Mouse (Mus musculus): ENCODE results near the gene Itpa. TPM values are rescaled to one million over a fixed set of nuclear protein-coding genes. Genes with fewer than 3 reads are reported as not detected.

The Itpa gene
- polyA plus RNA-seq, 1 experiment from 2014 or later: 86.7 TPM

DNA sequence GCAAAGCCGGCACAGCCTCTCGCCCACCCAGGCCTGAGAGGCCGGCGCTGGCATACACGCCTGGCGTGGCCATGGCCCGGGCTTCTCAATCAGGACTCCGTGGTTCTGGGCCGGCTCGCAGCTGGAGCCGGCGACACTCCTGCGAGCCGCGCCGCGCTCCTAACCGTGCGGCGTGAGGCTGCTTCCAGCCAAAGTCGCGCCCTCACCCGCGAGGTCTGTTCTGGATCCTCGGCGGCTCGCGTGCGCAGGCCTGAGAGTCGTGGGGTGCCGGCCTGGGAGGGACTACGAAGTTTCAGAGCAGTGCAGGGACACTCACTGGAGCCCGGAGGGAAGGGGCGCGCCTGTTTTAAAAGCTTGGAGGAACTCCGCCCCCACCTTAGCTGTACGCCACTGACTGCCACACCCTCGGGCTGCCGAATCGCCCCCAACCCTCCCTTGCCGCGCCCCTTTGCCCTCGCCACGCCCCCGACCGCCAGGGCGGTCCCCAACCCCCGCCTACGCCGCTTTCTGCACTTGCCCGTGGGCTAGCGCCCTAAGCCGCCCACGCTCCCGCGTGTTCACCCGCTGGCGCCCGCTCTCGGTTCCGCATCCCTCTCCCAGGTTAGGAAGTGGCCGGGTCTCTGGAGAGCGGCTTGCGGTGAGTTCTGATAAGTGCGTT lies 29.9 kb downstream of the Itpa start, which contains the start of gene Slc4a11:
Gene Slc4a11, minus strand, starts transcription at position 367 of the 658 bp plus-strand sequence.
- Histone ChIP-seq H3K9ac (ENCODE audit: low read length) (peak within 1 kb of the TSS; percentile 36), H3K27ac (ENCODE audit: low read depth) (no peak within 1 kb of the TSS), H3K27me3 (replicated peaks; ENCODE audit: control insufficient read depth, insufficient read depth, low read length) (peaks cover 46% of the 10 kb centered on the region), H3K4me1 (replicated peaks; ENCODE audit: control insufficient read depth, insufficient read depth, low read length) (0 out of 2 replicates have a peak, but pooled peaks cover 3% of the 10 kb centered on the region), H3K4me2 (ENCODE audit: low read length) (peak within 1 kb of the TSS; percentile 100), H3K36me3 (ENCODE audit: control insufficient read depth, insufficient read depth, low read length) (no peaks in the 10 kb centered on the region), H3K9me3 (ENCODE audit: control insufficient read depth, low read length) (no peaks in the 10 kb centered on the region), H3K4me3 (ENCODE audit: low read depth, low read length) (peak within 1 kb of the TSS; percentile 55)
- ATAC-seq (replicated peaks; ENCODE audit: low FRiP score, low TSS enrichment, low read depth) (peak; percentile 66), DNase-seq (ENCODE audit: low spot score) (peak; percentile 75)
- under 1% methylated on average over 64 of the region's 65 CpGs for WGBS

DNA sequence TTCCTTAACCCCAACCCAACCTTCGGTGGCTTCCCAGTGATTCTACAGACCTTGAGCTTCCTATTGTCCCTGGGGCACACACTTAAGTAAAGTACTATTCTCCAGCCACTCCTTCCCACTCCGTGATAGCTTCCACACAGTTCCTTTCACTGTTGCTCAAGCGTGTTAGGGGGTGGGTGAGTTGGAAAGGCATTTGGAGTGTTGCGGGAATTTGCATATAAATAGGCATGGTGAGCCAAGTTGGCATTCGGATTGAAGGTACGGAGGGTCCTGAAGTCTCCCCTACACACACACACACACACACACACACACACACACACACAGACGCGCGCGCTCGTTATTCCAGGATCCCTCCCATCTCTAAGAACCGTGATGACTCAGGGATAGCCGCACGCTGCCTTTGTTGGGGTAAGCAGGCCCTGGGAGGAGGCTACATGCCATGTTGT lies 30.4 kb downstream of the Itpa start:
- no peak overlapping the region for H3K9ac ChIP-seq (ENCODE audit: low read length)
- no peak for DNase-seq (ENCODE audit: low spot score)
- no peak for ATAC-seq (replicated peaks; ENCODE audit: low FRiP score, low TSS enrichment, low read depth)

DNA sequence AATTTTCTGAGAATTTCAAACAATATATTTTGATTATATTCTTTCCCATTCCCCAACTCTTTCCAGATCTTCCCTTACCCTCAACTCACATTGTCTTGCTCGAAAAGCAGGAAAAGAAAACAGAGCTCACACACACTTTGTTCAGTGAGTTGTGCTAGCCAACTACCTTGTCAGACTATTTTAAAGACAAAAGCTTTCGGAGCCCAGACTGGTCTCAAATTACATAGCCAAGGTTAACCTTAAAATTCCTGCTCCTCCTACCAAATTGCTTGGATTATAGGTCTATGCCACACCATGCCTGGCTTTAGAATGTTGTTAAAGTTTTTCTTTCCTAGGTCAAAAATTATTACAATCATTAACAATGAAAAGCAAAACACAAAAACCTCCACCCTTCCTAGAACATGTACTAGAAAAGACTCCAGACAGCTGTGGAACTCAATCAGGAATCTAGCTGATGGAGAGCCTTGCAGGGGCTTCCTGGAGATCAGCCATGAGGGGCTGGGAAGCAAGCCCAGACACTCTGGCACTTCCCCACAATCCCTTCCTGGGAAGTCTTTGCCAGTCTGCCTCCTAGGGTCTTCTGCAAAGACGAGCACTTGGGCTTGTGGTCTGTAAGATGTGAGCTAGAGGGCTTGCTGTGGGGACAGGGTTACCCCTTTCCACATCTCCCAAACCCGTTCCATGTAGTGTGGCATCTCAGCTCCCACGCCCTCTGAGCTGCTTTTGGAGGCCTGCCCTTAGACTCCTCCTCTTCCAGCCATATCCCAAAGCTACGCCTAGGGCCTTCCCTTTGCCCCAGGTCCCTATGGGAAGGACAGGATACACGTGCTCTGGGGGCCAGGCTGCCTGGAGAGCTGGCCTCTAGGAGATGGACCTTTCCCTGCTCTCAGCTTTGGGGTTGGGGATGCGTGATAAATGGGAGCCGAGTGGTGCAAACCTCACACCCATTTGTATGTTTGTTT lies 36.9 kb downstream of the Itpa start:
- Histone ChIP-seq H3K9me3 (ENCODE audit: control insufficient read depth, low read length) (no peaks in the 10 kb centered on the region), H3K27me3 (replicated peaks; ENCODE audit: control insufficient read depth, insufficient read depth, low read length) (0 out of 2 replicates have a peak, but pooled peaks cover 4% of the 10 kb centered on the region), H3K9ac (ENCODE audit: low read length) (no peak overlapping the region), H3K4me2 (ENCODE audit: low read length) (no peak overlapping the region), H3K36me3 (ENCODE audit: control insufficient read depth, insufficient read depth, low read length) (peaks cover 9% of the 10 kb centered on the region), H3K27ac (ENCODE audit: low read depth) (no peak overlapping the region), H3K4me1 (replicated peaks; ENCODE audit: control insufficient read depth, insufficient read depth, low read length) (no peaks in the 10 kb centered on the region), H3K4me3 (ENCODE audit: low read depth, low read length) (no peak overlapping the region)
- DNase-seq (ENCODE audit: low spot score): no peak
- WGBS: 61% methylated on average over 9 of the region's 9 CpGs
- ATAC-seq (replicated peaks; ENCODE audit: low FRiP score, low TSS enrichment, low read depth): no peak

More for the DNA sequence above, 30.4 kb downstream of the Itpa start:
- Histone ChIP-seq H3K27me3 (replicated peaks; ENCODE audit: control insufficient read depth, insufficient read depth, low read length) (peaks cover 46% of the 10 kb centered on the region), H3K4me3 (ENCODE audit: low read depth, low read length) (peak overlapping the region; percentile 55), H3K9me3 (ENCODE audit: control insufficient read depth, low read length) (no peaks in the 10 kb centered on the region), H3K4me1 (replicated peaks; ENCODE audit: control insufficient read depth, insufficient read depth, low read length) (0 out of 2 replicates have a peak, but pooled peaks cover 3% of the 10 kb centered on the region), H3K27ac (ENCODE audit: low read depth) (no peak overlapping the region), H3K36me3 (ENCODE audit: control insufficient read depth, insufficient read depth, low read length) (no peaks in the 10 kb centered on the region), H3K4me2 (ENCODE audit: low read length) (peak overlapping the region; percentile 100)
- WGBS: 6% methylated on average over 14 of the region's 14 CpGs

DNA sequence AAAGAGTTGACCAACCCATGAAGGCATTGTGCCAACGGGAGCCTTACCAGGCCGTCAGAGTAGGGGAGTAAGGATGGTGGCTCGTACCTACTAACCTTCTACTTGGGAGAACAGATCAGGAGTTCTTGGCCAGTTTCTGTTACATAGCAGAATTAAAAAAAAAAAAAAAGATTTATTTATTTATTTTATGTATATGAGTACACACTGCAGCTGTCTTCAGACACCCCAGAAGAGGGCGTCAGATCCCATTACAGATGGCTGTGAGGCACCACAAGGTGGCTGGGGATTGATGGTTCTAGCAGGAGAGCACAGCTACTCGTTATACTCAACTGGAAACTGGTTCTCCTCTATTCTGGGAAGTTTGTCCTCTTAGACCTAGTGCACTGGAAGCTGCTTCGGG lies 37.8 kb downstream of the Itpa start:
- DNase-seq (ENCODE audit: low spot score): no peak

DNA sequence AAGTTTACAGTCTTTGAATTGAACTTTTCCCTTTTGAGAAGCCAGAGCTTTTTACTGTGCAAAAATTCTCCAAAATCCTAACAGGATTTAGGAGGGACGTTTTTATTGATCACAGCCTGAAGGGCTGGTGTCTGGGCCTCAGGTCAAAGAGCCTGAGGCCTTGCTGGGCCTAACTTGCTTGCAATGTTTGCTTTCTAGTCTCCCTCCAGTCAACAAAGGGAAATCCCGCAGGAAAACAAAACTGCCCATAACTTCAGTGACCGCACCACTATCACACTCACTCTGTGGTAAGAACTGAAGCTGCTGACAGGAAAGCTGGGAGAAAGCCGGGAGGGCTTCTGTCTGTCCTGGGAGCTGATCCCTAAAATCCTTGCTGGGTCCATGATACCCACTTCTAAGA lies 39.2 kb downstream of the Itpa start:
- no peaks in the 10 kb centered on the region for H3K4me1 ChIP-seq (replicated peaks; ENCODE audit: control insufficient read depth, insufficient read depth, low read length)
- H3K36me3 ChIP-seq (ENCODE audit: control insufficient read depth, insufficient read depth, low read length): peaks cover 27% of the 10 kb centered on the region
- no peak overlapping the region for H3K9ac ChIP-seq (ENCODE audit: low read length)
- 57% methylated on average over 4 of the region's 4 CpGs for WGBS
- no peak overlapping the region for H3K27ac ChIP-seq (ENCODE audit: low read depth)
- ATAC-seq (replicated peaks; ENCODE audit: low FRiP score, low TSS enrichment, low read depth) (no peak), DNase-seq (ENCODE audit: low spot score) (no peak)
- H3K27me3 ChIP-seq (replicated peaks; ENCODE audit: control insufficient read depth, insufficient read depth, low read length): no peaks in the 10 kb centered on the region
- no peak overlapping the region for H3K4me2 ChIP-seq (ENCODE audit: low read length)
- no peak overlapping the region for H3K4me3 ChIP-seq (ENCODE audit: low read depth, low read length)
- no peaks in the 10 kb centered on the region for H3K9me3 ChIP-seq (ENCODE audit: control insufficient read depth, low read length)

More for the DNA sequence above, 37.8 kb downstream of the Itpa start:
- peaks cover 15% of the 10 kb centered on the region for H3K36me3 ChIP-seq (ENCODE audit: control insufficient read depth, insufficient read depth, low read length)
- no peak overlapping the region for H3K27ac ChIP-seq (ENCODE audit: low read depth)
- 72% methylated on average over 6 of the region's 6 CpGs for WGBS
- H3K9ac ChIP-seq (ENCODE audit: low read length): no peak overlapping the region
- H3K4me3 ChIP-seq (ENCODE audit: low read depth, low read length): no peak overlapping the region
- no peaks in the 10 kb centered on the region for H3K4me1 ChIP-seq (replicated peaks; ENCODE audit: control insufficient read depth, insufficient read depth, low read length)
- no peaks in the 10 kb centered on the region for H3K9me3 ChIP-seq (ENCODE audit: control insufficient read depth, low read length)
- no peak for ATAC-seq (replicated peaks; ENCODE audit: low FRiP score, low TSS enrichment, low read depth)
- 0 out of 2 replicates have a peak, but pooled peaks cover 3% of the 10 kb centered on the region for H3K27me3 ChIP-seq (replicated peaks; ENCODE audit: control insufficient read depth, insufficient read depth, low read length)
- no peak overlapping the region for H3K4me2 ChIP-seq (ENCODE audit: low read length)

DNA sequence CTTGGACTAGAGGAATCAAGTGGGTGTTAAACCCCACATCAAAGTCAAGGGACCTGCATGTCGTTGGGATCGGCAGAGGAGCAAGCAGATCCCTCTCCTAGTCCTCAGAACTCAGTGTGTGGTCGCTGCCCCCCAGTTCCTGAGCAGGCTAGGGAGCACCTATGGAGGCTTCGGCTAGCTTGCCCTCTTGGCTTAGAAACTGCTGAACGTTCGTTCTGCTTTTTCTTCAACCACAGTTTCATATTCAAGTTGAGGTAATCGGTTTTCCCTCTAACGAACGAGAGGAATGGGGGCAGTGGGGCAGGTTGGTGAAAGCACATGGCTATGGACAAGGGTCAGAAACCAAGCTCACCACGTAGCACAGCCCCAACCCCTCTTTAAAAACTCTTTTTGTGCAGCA lies 39.6 kb downstream of the Itpa start:
- Histone ChIP-seq H3K9ac (ENCODE audit: low read length) (no peak overlapping the region), H3K36me3 (ENCODE audit: control insufficient read depth, insufficient read depth, low read length) (peaks cover 31% of the 10 kb centered on the region), H3K27me3 (replicated peaks; ENCODE audit: control insufficient read depth, insufficient read depth, low read length) (no peaks in the 10 kb centered on the region), H3K9me3 (ENCODE audit: control insufficient read depth, low read length) (no peaks in the 10 kb centered on the region), H3K27ac (ENCODE audit: low read depth) (no peak overlapping the region), H3K4me2 (ENCODE audit: low read length) (no peak overlapping the region), H3K4me3 (ENCODE audit: low read depth, low read length) (no peak overlapping the region), H3K4me1 (replicated peaks; ENCODE audit: control insufficient read depth, insufficient read depth, low read length) (no peaks in the 10 kb centered on the region)
- DNase-seq (ENCODE audit: low spot score): no peak
- WGBS: 60% methylated on average over 10 of the region's 10 CpGs
- no peak for ATAC-seq (replicated peaks; ENCODE audit: low FRiP score, low TSS enrichment, low read depth)

DNA sequence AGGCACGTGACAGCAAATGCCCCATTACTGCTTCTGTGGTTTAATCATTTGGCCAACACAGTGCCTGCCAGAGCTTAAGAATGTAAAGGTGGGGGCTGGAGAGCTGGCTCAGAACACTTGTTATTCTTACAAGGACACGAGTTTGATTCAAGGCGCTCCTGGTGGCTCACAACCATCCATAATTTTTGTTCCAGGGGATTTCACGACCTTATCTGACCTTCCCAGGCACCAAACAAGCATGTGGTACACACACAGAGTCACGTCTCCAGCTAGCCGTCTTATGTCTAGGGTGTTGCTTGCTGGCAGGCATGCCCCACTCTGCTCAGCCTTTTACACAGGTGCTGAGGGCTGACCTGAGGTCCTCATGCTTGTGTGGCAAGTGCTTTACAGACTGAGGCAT lies 50.5 kb downstream of the Itpa start:
- ATAC-seq (replicated peaks; ENCODE audit: low FRiP score, low TSS enrichment, low read depth) (no peak), DNase-seq (ENCODE audit: low spot score) (no peak)
- no peaks in the 10 kb centered on the region for H3K27me3 ChIP-seq (replicated peaks; ENCODE audit: control insufficient read depth, insufficient read depth, low read length)
- 65% methylated on average over 6 of the region's 6 CpGs for WGBS
- no peak overlapping the region for H3K27ac ChIP-seq (ENCODE audit: low read depth)
- peaks cover 49% of the 10 kb centered on the region for H3K36me3 ChIP-seq (ENCODE audit: control insufficient read depth, insufficient read depth, low read length)
- no peak overlapping the region for H3K4me2 ChIP-seq (ENCODE audit: low read length)
- no peaks in the 10 kb centered on the region for H3K9me3 ChIP-seq (ENCODE audit: control insufficient read depth, low read length)
- no peak overlapping the region for H3K4me3 ChIP-seq (ENCODE audit: low read depth, low read length)
- H3K4me1 ChIP-seq (replicated peaks; ENCODE audit: control insufficient read depth, insufficient read depth, low read length): no peaks in the 10 kb centered on the region
- H3K9ac ChIP-seq (ENCODE audit: low read length): no peak overlapping the region

DNA sequence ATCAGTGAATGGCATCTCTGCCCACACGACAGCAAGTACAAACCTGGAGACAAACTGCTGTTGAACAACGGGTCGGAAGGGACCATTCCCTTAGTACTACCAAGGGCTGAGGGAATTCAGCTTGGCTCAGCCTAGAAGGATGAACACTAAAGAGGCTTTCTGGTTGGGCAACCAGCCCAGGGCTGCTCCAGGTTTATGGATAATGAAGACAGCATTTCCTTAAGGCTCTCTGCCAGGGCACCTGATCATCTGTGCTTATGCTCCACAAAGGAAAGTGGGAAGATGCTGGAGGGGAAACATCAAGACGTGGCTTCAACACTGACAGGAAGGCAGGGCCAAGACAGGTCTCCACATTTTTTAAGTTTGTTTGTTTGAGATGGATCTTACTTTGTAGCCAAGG lies 57.0 kb downstream of the Itpa start:
- no peak overlapping the region for H3K4me3 ChIP-seq (ENCODE audit: low read depth, low read length)
- peaks cover 76% of the 10 kb centered on the region for H3K36me3 ChIP-seq (ENCODE audit: control insufficient read depth, insufficient read depth, low read length)
- no peak overlapping the region for H3K4me2 ChIP-seq (ENCODE audit: low read length)
- no peaks in the 10 kb centered on the region for H3K4me1 ChIP-seq (replicated peaks; ENCODE audit: control insufficient read depth, insufficient read depth, low read length)
- no peaks in the 10 kb centered on the region for H3K27me3 ChIP-seq (replicated peaks; ENCODE audit: control insufficient read depth, insufficient read depth, low read length)
- no peak overlapping the region for H3K9ac ChIP-seq (ENCODE audit: low read length)
- ATAC-seq (replicated peaks; ENCODE audit: low FRiP score, low TSS enrichment, low read depth) (no peak), DNase-seq (ENCODE audit: low spot score) (no peak)
- WGBS: 85% methylated on average over 4 of the region's 4 CpGs
- no peaks in the 10 kb centered on the region for H3K9me3 ChIP-seq (ENCODE audit: control insufficient read depth, low read length)
- H3K27ac ChIP-seq (ENCODE audit: low read depth): no peak overlapping the region

Data from intestine, embryonic 14.5 days (tissue).